Mouse (Mus musculus): Measurements from ENCODE around the gene Cpeb1.

The Cpeb1 gene

DNA sequence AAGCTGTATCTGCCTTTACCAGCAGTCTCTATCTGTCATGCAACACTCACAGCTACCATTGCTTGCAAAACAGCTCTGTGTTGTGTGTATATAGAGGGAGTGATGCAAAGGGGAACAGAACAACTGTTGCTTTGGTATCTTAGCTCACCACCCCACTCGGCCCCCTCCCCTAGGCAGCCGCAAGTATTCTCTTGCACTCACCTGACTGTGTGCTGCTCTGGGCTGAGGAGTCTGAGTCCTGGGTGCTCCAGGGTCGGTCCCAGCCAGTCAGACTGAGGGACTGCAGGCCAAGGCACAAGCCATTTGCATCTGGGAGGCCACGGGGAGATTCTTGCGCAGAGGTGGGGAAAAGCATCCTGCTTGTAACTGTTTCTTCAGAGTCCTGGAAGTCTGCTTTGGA is 83.5 kb downstream of the Cpeb1 start:
- ATAC-seq (ENCODE audit: low TSS enrichment) = peak; percentile 11; the same call in 1 of the 2 replicates

DNA sequence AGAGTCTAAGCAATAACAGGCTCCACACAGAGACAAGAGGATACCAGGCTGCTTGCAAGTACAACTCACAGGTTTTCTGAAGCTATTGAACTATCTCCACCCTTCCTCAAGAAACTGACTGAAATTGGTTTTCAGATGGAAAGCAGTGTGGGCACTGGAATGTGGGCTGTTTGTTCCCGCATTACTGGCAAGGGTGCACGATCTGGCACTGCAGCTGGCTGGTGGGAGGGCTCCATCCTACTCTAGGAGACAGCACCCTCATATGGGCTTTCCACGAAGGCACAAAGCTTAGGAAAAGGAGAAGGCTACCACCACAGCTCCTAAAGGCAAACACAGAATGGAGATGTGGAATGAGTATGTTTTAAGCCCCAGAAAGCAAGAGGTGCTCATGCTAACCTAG is 85.5 kb downstream of the Cpeb1 start:
- ATAC-seq (ENCODE audit: low TSS enrichment) = peak; percentile 73

DNA sequence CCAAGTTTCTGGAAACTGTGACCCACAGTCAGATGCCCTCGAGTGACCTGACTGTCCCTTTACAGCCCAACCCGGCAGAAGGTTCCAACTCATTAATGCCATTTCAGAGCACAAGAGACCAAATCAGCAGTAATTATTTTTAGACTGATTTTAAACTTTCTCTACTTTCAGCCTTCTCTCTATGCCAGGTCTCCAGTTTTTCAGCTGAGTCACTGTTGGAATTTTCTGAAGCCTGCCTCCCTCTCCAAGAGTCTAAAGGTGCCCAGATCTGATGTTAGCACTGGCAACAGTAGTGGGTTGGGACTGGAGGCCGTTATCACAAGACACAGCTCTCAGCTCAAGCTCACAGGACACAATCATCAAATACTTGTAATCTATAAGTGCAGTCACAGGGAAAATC is 87.3 kb downstream of the Cpeb1 start:
- ATAC-seq (ENCODE audit: low TSS enrichment) = no peak

DNA sequence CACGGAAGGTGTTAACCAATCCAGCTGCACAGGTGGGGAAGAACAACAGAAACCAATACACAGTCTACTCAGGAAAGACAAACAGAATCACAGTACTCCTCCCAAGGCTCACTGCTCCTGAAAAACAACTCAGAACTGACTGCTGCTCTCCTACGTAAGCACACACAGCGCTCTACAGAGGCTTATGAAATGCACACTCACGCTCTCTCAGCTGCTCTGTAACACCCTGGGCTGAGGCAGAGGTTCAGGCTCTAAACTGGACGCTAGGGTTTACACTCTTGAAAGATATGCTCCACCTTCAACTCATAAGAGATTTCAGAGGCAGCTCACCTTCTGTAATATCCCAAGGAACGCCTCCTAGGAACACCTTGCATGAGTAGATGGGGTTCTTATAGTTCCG is 98.3 kb downstream of the Cpeb1 start:
- no peak for ATAC-seq (ENCODE audit: low TSS enrichment)

DNA sequence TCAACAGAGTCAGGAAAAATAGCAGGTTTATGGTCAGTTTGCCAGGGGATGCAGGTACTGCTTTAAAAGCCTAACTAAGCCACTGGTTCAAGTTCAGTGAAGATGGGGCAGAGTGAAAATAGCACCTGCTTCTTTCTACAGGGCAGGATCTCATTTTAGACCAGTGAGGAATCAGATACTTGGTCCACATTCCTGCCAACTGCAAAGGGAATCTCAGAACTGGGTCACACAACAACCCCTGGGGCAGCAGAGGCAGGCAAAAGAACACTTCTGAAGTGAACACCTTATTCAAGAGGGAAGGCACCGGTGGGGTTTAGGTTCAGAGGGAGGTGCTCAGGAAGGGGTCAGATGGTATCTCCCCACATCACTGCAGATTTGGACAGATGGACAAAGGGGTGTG is 98.9 kb downstream of the Cpeb1 start:
- no peak for ATAC-seq (ENCODE audit: low TSS enrichment)

DNA sequence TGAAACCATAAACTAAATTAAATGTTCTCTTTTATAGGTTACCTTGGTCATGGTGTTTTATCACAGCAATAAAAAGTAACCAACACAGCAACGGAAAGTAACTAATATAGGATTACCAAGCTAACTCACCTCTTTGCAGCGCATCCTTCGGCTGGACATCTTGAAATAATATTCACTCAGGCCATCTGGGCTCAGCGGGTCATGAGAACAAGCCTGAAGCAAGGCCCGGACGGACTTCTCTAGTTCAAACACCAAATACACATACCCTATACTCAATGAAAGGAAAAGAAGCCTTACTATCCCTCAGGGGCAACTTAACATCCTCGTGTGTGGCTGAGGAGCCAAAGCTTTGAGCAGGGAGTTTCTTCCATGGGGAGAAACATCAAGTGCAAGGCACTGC is 99.5 kb downstream of the Cpeb1 start:
- no peak for ATAC-seq (ENCODE audit: low TSS enrichment)

DNA sequence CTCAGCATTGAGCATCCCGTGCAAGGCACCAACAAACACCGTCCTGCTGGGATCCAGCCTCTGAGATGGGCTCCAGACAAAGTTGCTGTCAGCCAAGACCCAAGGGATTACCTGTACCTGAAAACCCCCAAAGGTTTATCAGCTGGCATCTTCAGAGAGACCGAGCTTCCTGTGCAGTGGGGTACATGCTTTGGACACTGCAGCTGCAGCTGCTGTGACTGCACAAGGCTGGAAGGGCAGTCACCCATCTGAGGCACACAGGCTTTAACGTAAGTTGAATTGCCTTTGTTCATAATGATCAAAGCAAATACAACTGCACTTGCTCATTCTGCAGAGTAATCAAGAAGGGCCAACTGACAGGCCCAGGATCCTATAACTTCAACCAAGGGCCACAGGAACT is 103.4 kb downstream of the Cpeb1 start:
- ATAC-seq (ENCODE audit: low TSS enrichment) = no peak

DNA sequence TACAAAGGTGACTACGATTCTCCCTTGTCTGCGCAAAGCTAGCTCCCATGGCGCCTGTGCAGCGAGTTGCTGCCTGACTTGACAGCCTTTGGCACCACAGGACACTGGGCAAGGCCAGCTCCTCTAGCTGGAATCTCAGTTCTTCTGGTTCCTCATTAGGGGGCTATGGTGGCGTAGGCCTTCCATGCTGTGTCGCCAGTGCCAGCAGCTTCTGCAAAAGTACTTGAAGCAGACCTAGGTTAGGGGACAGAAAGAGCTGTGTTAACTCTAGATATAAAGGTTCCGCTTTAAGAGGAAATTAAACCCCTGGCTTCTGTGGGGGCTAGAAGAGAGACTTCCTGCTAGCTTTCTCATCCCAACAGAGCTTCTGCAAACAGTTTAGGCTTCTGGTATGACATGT is 107.1 kb downstream of the Cpeb1 start:
- no peak for ATAC-seq (ENCODE audit: low TSS enrichment)

DNA sequence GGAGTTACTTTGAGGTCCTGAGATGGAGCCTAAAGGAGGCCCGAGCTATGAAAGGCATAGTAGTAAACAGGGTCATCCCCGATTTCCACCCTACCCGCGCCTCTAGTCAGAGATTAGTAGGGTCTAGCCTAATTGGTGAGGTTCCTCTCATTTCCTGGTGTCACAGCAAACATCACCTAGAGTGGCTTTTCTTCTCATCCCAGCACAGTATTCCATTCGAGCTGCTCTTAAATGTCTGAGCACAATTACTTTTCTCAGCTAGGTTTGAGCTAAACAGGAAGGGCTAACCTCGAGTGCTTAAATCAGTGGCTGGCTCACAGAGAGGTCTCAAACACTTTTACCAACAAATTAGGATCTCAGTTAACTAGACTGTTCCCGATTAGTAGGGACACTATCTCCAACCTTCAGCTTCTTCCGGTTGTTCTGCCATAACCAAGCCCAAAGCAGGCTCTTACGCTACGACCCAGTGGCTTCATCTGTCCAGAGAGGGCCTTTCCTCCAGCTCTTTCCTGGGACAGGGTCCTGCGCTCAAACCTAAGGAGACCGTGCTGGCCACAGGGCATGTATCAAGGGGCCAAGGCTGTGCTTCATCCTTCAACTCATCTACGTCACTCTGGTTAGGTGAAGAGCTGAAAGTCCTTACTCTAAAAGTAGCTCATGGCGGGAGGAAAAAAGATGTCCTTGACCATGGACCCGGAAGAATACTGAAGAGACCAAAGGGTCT is 109.7 kb downstream of the Cpeb1 start:
- no peak; the same call in 1 of the 2 replicates for ATAC-seq (ENCODE audit: low TSS enrichment)

DNA sequence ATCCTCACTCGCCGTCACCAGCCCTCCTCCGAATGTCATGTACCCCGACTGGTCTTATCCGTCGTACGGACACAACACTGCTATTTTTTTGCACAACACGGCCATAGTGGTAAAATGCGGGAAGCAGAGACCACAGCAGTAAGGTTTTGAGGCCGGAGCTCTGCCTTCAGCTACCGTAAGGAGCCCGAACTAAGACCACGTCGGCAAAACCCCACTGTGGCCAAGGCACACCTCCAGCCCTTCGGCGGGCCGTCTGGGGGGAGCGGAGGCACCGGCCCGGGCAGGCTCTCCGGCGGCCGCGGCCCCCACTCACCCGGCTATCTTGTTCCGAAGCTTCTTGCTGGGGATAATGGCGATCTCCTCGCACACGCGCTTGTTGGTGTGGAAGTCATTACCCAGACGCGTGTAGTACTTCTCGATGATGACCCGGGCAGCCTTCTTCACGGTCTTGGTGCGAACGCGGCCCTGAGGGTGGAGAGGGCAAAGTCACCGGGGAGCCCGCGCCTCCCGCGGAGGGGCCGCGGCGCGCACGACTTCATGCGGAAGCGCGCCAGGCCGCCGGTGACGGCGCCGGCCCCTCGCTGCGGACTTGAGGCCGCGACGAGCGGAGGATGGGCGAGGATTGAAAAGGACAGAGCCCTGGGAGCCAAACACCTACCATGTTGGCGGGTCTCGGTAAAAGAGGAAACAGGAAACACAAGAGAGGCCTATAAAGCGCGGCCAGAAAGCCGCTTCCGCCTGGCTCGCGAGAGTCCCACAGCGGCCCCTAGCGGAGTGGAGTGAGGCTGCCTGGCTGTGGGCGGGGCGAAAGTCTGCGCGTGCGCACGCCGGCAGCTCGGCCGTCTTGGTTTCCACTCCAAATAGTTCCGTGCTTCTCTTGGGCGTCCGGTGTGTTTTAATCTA is 110.5 kb downstream of the Cpeb1 start, which contains the start of gene Rps17:
Gene Rps17 (minus strand): TSS at position 711 of the 903 bp plus-strand sequence.
- peak; percentile 78 for ATAC-seq (ENCODE audit: low TSS enrichment)

DNA sequence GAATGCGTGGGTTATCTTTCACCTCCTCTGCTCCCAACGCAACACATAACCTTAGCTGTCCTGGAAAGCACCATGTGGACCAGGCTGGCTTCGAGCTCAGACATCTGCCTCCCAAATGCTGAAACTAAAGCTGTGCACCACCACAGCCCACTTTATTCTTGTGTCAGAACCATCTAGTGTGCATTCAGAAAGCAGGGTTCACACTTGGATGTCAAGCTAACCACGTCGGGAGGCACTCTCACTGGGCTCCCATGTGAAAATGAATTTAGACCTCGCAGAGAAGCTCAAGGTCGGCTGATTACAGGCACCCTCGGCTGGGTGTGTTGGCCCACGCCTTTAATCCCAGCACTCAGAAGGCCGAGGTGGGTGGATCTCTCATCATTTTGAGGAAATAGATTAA is 111.4 kb downstream of the Cpeb1 start:
- no peak for ATAC-seq (ENCODE audit: low TSS enrichment)

DNA sequence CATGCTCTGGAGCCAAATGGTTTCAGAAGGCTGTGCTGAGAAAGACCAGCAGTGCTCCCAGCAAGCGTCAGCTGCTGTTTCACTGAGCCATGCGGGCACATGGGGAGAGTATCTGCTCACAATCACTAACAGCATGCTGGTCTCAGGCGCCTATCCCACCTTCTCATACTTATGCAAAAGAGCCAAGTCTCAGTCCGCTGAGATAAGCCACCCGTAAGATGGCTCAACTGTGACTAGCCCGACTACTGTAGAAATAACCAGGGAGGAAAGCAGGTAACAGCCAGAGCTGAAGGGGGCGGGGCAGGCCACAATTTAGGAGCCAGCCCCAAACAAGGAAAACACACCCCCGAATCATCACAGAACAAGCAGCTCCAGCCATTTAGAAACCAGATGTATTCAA is 111.9 kb downstream of the Cpeb1 start:
- ATAC-seq (ENCODE audit: low TSS enrichment) = no peak

DNA sequence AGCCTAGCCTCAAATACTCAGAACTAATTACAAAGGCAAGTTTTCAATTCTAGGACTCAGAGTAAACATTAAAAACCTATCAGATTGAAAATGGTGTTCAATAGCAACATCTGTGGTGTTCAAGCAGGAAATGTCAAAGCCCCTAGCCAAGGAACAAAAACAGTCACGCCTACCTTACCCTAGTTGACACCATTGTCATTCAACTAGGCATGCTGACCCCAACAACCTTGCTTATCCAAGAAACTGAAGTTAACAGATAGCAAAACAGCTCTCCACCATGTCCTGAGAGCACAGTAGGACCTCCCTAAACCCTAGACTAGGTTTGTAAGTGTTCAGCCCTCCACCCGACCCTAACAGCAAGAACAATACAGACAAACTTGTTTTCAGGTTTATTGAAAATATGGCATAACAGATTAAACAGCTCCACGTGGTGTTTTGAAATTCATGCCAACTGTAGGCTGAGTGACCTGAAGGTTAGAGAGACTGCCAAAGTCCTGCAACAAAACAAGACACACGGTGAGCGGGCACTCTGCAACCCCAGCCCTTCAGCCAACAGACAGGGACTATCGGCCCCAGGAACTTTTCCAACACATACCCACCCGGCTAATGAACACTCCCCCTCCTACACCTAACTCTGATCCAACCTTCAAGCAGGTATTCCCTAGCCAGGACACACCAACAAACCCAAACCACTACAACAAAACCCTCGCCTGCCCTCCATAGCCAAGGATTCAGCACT is 112.7 kb downstream of the Cpeb1 start:
- ATAC-seq (ENCODE audit: low TSS enrichment) = no peak

DNA sequence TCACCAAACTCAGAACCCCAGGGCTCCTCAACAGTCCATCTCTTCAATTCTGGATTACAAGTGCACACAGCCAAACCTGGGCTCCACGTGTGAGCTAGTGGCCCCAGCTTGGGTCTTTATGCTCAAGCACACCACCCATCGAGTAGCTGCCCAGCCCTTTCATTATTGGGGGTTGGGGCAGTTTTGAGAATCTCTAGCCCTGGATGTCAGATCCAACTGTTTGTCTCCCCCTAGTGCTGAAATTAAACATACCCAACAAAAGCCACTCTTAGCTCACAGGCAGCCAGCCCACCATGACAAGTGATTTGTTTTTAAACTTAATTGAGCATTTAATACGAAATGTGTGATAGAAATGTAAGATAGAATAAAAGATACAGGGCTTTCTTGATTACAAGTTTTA is 113.7 kb downstream of the Cpeb1 start:
- no peak for ATAC-seq (ENCODE audit: low TSS enrichment)

DNA sequence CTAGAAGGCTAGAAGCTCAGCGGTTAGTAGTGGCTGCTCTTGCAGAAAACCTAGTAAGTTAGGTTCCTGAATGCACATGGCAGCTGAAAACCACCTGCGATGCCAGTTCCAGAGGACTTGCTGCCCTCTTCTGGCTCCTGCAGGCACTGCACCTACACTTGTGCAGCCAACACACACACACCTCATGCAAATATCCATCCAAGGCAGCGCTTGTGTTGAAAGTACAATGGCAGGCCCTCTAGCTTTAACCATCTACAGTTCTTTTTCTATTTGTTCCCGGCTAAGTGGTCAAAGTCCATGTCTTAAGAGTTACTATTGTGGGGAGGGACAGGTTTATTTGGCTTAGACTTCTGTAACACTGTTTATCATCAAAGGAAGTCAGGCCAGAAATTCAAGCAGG is 115.5 kb downstream of the Cpeb1 start:
- ATAC-seq (ENCODE audit: low TSS enrichment) = no peak

DNA sequence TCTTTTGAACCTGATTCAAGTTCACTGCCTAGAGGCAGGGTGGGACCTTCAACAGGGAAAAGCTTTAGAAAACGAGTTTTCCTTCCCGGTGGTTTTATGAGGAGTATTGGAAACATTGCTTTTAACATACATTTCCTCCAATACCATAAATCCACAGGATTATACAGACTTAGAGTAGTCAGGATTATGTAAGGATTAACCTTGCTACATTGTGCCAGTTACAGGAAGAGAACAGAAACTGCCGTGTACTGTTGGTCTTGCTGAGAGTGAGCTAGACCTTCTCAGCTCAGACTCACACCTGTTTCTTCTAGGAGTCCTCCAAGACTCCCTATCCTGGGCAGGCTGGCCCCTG is 116.8 kb downstream of the Cpeb1 start:
- no peak for ATAC-seq (ENCODE audit: low TSS enrichment)

DNA sequence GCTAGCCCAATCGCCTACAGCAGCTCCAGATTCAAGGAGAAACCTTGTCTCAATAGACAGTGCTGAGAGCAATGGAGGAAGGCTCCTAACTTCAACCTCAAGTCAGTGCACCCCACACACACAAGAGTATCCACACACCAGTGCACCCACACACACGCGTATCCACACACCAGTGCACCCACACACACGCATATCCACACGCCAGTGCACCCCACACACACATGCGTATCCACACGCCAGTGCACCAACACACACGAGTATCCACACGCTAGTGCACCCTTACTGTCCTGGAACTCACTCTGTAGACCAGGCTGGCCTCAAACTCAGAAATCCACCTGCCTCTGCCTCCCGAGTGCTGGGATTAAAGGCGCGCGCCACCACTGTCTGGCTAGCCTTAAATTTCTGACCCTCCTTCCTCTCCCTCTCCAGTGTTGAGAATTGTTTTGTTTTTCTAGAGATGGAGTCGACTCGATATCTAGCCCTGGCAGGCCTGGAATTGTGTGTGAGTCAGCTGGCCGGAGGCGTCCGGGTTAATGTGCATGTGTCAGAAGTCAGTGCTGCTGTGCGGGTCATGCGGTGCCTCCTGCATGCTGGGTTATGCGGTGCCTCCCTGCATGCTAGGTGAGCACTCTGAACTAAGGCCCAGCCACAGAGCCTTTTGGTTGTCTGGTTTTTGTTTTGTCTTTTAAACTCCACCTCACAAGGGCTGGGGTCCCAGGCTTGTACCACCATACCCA is 117.3 kb downstream of the Cpeb1 start:
- ATAC-seq (ENCODE audit: low TSS enrichment) = no peak

DNA sequence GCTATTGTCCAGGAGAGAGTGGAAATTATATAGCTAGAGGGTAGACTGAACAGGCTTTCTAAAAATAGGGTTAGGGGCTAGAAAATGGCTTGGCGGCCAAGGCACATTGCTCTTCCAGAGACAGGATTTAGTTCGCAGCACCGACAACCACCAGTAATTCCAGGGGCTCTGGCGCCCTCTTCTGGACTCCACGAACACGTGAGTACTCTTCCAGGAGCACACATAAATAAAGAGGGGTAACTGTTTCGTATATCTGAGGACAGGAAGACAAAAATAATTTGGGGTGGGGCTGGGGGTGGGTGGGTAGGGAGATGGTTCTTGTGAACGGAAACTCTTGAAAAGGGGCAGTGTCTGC is 118.9 kb downstream of the Cpeb1 start:
- ATAC-seq (ENCODE audit: low TSS enrichment) = no peak

DNA sequence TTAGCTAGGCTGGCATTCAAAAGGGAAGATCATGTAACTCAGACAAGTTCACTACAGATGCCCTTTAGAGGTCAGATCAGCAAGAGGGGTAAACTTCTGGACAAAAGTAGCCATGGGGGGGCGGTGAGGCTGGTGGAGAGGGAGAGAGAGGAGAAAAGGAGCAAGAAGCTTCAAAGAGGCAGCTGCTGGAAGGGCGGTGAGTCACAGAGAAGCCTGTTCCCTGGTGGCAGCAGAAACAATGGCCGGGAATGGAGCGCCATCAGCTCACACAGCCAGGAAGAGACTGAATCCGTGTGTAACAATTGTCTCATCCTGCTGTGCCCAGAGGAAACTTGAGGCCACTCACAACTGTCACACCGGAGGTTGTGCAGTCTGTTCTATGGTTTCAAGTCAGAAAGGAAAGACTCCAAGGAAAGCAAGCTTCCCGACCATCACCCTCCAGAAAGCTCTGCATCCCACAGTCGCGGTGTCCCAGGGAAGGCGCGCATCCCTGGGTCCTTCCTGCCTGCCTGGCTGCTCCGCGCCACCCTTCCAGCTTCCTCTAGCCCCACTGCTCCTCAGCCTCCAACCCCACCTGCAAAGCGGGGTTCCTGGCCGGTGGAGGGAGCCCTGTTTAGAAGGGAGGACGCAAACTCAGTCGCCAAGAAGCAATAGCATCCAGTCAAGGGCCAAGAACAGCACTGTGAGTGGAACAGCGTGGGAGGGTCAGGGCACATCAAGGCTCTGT is 119.4 kb downstream of the Cpeb1 start:
- ATAC-seq (ENCODE audit: low TSS enrichment) = peak; percentile 69; the same call in 1 of the 2 replicates

DNA sequence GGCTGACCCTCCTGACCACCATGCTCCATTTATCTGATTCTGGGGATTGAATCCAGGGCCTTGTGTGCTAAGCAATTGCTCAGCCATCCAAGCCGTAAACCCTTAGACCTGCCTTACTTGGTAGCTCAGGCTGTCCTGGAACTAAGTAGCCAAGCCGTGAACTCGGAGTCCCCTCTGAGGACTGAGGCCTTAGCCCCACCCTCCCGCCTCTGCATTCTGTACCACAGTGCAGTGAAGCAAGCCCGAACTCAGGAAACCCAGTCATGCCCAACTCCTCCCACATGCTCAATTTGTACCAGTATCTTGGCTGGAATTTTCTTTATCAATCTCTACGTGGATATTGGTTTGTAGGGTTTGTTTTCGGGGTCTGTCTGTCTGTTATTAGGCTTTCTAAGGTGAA is 123.4 kb downstream of the Cpeb1 start:
- ATAC-seq (ENCODE audit: low TSS enrichment) = no peak

DNA sequence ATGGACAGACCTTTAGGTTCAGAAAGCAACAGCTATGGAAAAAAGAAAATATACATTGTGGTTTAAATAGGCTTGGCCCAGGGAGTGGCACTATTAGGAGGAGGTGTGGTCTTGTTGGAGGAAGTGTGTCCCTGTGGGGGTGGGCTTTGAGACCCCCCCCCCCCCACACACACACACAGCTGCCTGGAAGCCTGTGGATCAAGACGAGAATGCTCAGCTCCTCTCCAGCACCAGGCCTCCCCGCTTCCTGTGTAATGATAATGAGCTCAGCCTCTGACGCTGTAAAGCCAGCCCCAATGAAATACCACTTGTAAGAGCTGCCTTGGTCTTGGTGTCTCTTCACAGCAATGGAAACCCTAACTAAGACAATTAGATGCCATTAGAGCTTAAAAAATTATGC is 124.5 kb downstream of the Cpeb1 start:
- ATAC-seq (ENCODE audit: low TSS enrichment) = no peak

Measured in frontal cortex, adult (tissue).